In the genomic region with DNA sequence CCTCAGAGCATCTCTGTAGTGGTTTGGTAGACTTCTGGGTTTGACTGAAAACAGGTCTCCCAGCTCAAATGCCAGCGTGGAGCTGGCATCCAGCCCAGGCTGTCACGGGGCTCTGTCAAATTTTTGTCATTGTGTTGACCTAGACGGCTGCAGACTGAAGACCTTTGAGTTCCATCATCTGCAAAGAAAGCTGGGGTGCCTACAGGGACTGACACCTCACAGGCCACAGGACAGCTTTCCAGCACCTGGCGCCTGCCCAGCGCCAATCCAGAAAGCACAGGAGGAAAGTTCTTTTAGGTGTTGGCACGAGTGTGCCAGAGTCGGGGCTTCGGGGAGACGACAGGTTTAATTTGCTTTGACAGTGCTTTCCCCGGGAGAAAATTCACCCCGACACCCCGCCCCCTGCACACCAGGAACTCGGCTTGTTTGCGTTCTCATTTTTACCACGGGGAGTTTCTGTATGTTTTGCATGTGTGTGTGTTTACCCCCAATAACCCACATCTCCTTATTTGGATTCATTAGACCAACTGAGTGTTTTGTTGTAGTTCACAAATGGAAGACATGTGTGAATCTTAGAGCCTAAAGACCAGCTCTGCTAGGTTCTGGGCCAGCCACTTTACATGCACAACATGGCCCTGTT, we compare ENCODE assay signal across 10 mouse cellular contexts.
DNase-seq lines count a peak whose midpoint lies in the region; ATAC-seq lines count a peak whose summit lies in the region.
"Had no signal": no experiment of that assay in that cellular context is flagged by ENCODE, and none has a peak within 500 bp of the region (broad histone marks: within the 10 kb centered on the region; RNA-seq: fewer than 3 reads in every experiment).

No protein-coding gene starts in this region.

- no peak overlapping the region for H3K4me3 ChIP-seq in heart, embryonic 14.5 days (ENCODE audit: control insufficient read depth in 1 of 2, insufficient read depth in 1 of 2, low read depth in 1 of 2, low read length in 2 of 2)
- H3K4me3 ChIP-seq in heart, embryonic 11.5 days (ENCODE audit: low read depth, low read length), result no peak overlapping the region
- no peak overlapping the region for H3K4me3 ChIP-seq in lung, embryonic 16.5 days (ENCODE audit: low read length)
- H3K4me3 ChIP-seq in embryonic facial prominence, embryonic 13.5 days, result no peak overlapping the region
- H3K4me3 ChIP-seq in limb, embryonic 15.5 days, result no peak overlapping the region
- H3K4me3 ChIP-seq: neural tube, embryonic 13.5 days had no signal

- H3K36me3 ChIP-seq in heart, embryonic 14.5 days (ENCODE audit: control insufficient read depth, insufficient read depth, low read length), result no peaks in the 10 kb centered on the region
- H3K36me3 ChIP-seq in heart, embryonic 11.5 days (ENCODE audit: control insufficient read depth, insufficient read depth, low read length), result 0 out of 2 replicates have a peak, but pooled peaks cover 3% of the 10 kb centered on the region
- no peaks in the 10 kb centered on the region for H3K36me3 ChIP-seq in lung, embryonic 16.5 days (ENCODE audit: control insufficient read depth, insufficient read depth, low read length)
- peaks cover 8% of the 10 kb centered on the region; the same call in 1 of the 2 replicates for H3K36me3 ChIP-seq in embryonic facial prominence, embryonic 13.5 days
- H3K36me3 ChIP-seq in limb, embryonic 15.5 days, result 0 out of 2 replicates have a peak, but pooled peaks cover 3% of the 10 kb centered on the region

- H3K27me3 ChIP-seq in heart, embryonic 14.5 days (ENCODE audit: control insufficient read depth, insufficient read depth, low read length), result no peaks in the 10 kb centered on the region
- H3K27me3 ChIP-seq in heart, embryonic 11.5 days (ENCODE audit: control insufficient read depth, insufficient read depth, low read length), result peaks cover 5% of the 10 kb centered on the region
- H3K27me3 ChIP-seq in lung, embryonic 16.5 days (ENCODE audit: control insufficient read depth, insufficient read depth, low read depth, low read length), result no peaks in the 10 kb centered on the region
- no peaks in the 10 kb centered on the region for H3K27me3 ChIP-seq in embryonic facial prominence, embryonic 13.5 days
- H3K27me3 ChIP-seq in limb, embryonic 15.5 days, result no peaks in the 10 kb centered on the region
- H3K27me3 ChIP-seq: neural tube, embryonic 13.5 days had no signal

- no peaks in the 10 kb centered on the region for H3K9me3 ChIP-seq in heart, embryonic 14.5 days (ENCODE audit: control insufficient read depth, low read length)
- 0 out of 2 replicates have a peak, but pooled peaks cover 3% of the 10 kb centered on the region for H3K9me3 ChIP-seq in heart, embryonic 11.5 days (replicated peaks; ENCODE audit: control insufficient read depth, low read length)
- H3K9me3 ChIP-seq in lung, embryonic 16.5 days (ENCODE audit: control insufficient read depth, low read length), result peaks cover 3% of the 10 kb centered on the region; the same call in 1 of the 2 replicates
- 0 out of 2 replicates have a peak, but pooled peaks cover 3% of the 10 kb centered on the region for H3K9me3 ChIP-seq in embryonic facial prominence, embryonic 13.5 days
- no peaks in the 10 kb centered on the region for H3K9me3 ChIP-seq in limb, embryonic 15.5 days
- H3K9me3 ChIP-seq: neural tube, embryonic 13.5 days had no signal

- no peak; the same call in 1 of the 2 replicates for ATAC-seq in heart, embryonic 14.5 days (ENCODE audit: insufficient number of reproducible peaks, insufficient read depth, low FRiP score, low read depth)
- no peak for ATAC-seq in heart, embryonic 11.5 days (replicated peaks; ENCODE audit: insufficient number of reproducible peaks, low FRiP score, low TSS enrichment)
- ATAC-seq in lung, embryonic 16.5 days (ENCODE audit: low read depth), result no peak
- peak; percentile 67 for ATAC-seq in embryonic facial prominence, embryonic 13.5 days (ENCODE audit: insufficient number of reproducible peaks, insufficient read depth, low FRiP score, low TSS enrichment, low read depth)
- ATAC-seq in limb, embryonic 15.5 days (ENCODE audit: insufficient number of reproducible peaks, low FRiP score, low TSS enrichment, low read depth), result 0 out of 2 replicates have a peak, but pooled peaks have one; percentile 46

- 36% methylated on average over 15 of the region's 15 CpGs for WGBS in heart, embryonic 14.5 days
- WGBS in heart, embryonic 11.5 days (ENCODE audit: insufficient replicate concordance), result 60% methylated on average over 15 of the region's 15 CpGs
- WGBS in lung, embryonic 16.5 days, result 50% methylated on average over 15 of the region's 15 CpGs
- 30% methylated on average over 15 of the region's 15 CpGs for WGBS in embryonic facial prominence, embryonic 13.5 days
- WGBS in limb, embryonic 15.5 days, result 31% methylated on average over 15 of the region's 15 CpGs

- H3K27ac ChIP-seq in heart, embryonic 14.5 days (replicated peaks in 1 of 2; ENCODE audit: control insufficient read depth in 1 of 2, insufficient read depth in 1 of 2, low read depth in 2 of 2, low read length in 2 of 2), result peak overlapping the region; percentile 28 to 34; a peak in 2 of 4 replicates
- no peak overlapping the region for H3K27ac ChIP-seq in heart, embryonic 11.5 days (ENCODE audit: low read depth, low read length)
- H3K27ac ChIP-seq in lung, embryonic 16.5 days (ENCODE audit: low read length), result no peak overlapping the region
- peak overlapping the region; percentile 82 for H3K27ac ChIP-seq in embryonic facial prominence, embryonic 13.5 days
- H3K27ac ChIP-seq in limb, embryonic 15.5 days, result no peak overlapping the region
- H3K27ac ChIP-seq: neural tube, embryonic 13.5 days had no signal

- H3K4me2 ChIP-seq in heart, embryonic 14.5 days (ENCODE audit: low read length), result peak overlapping the region; percentile 12; the same call in 1 of the 2 replicates
- no peak overlapping the region for H3K4me2 ChIP-seq in heart, embryonic 11.5 days
- no peak overlapping the region for H3K4me2 ChIP-seq in lung, embryonic 16.5 days (ENCODE audit: low read depth, low read length)
- peak overlapping the region; percentile 32; the same call in 1 of the 2 replicates for H3K4me2 ChIP-seq in embryonic facial prominence, embryonic 13.5 days
- H3K4me2 ChIP-seq in limb, embryonic 15.5 days, result 0 out of 2 replicates have a peak overlapping the region, but pooled peaks have one; percentile 7
- H3K4me2 ChIP-seq: neural tube, embryonic 13.5 days had no signal

- no peak overlapping the region for H3K9ac ChIP-seq in heart, embryonic 14.5 days (ENCODE audit: low read length)
- H3K9ac ChIP-seq in heart, embryonic 11.5 days (ENCODE audit: low read depth, low read length), result no peak overlapping the region
- 0 out of 2 replicates have a peak overlapping the region, but pooled peaks have one; percentile 16 for H3K9ac ChIP-seq in lung, embryonic 16.5 days (ENCODE audit: low read length)
- no peak overlapping the region for H3K9ac ChIP-seq in embryonic facial prominence, embryonic 13.5 days
- no peak overlapping the region for H3K9ac ChIP-seq in limb, embryonic 15.5 days
- H3K9ac ChIP-seq: neural tube, embryonic 13.5 days had no signal

- DNase-seq in lung, postnatal 25 days (ENCODE audit: low spot score), result no peak
- DNase-seq in urinary bladder, postnatal 10 days (ENCODE audit: low spot score), result no peak
- DNase-seq in spleen, postnatal 36 days (ENCODE audit: low spot score in 2 of 2), result no peak
- DNase-seq: cerebellum, adult 9-10 months had no signal

- H3K4me1 ChIP-seq in heart, embryonic 14.5 days (ENCODE audit: control insufficient read depth in 2 of 2, insufficient read depth in 2 of 2, low read length in 2 of 2), result peaks cover 14 to 22% of the 10 kb centered on the region in 2 experiments
- H3K4me1 ChIP-seq in heart, embryonic 11.5 days (ENCODE audit: control insufficient read depth, insufficient read depth, low read length), result peaks cover 12% of the 10 kb centered on the region
- peaks cover 5% of the 10 kb centered on the region for H3K4me1 ChIP-seq in lung, embryonic 16.5 days (replicated peaks; ENCODE audit: control insufficient read depth, insufficient read depth, low read length)
- H3K4me1 ChIP-seq in embryonic facial prominence, embryonic 13.5 days, result peaks cover 52% of the 10 kb centered on the region
- peaks cover 17% of the 10 kb centered on the region for H3K4me1 ChIP-seq in limb, embryonic 15.5 days

Comparison
In these comparisons a context has a peak if more than half of its experiments do, and no peak if none do; other contexts are left out.
1. H3K27ac ChIP-seq: peak in heart, embryonic 14.5 days (2 of 2) and embryonic facial prominence, embryonic 13.5 days (single experiment); none in heart, embryonic 11.5 days (single experiment), lung, embryonic 16.5 days (single experiment) and limb, embryonic 15.5 days (single experiment).
2. H3K4me2 ChIP-seq: peak in heart, embryonic 14.5 days (single experiment), embryonic facial prominence, embryonic 13.5 days (single experiment) and limb, embryonic 15.5 days (single experiment); none in heart, embryonic 11.5 days (single experiment) and lung, embryonic 16.5 days (single experiment).
3. ATAC-seq: peak in embryonic facial prominence, embryonic 13.5 days (single experiment) and limb, embryonic 15.5 days (single experiment); none in heart, embryonic 14.5 days (single experiment), heart, embryonic 11.5 days (single experiment) and lung, embryonic 16.5 days (single experiment).